Mouse (Mus musculus) 3134 (cell line): ENCODE measurements at regions not wholly inside any gene's neighbourhood (a gene's known extent, or its start where the extent isn't known, plus 50 kb on each side); places are given as distances from the start of the nearest gene placed in this dataset.

Source experiments
- DNase-seq: peaks from one replicate; pipeline ENCODE4 v3.0.0-alpha.2; 2011; ENCODE audit warnings: low spot score; ENCODE audit not compliant: insufficient read length; ENCODE audit errors: extremely low read depth

DNA sequence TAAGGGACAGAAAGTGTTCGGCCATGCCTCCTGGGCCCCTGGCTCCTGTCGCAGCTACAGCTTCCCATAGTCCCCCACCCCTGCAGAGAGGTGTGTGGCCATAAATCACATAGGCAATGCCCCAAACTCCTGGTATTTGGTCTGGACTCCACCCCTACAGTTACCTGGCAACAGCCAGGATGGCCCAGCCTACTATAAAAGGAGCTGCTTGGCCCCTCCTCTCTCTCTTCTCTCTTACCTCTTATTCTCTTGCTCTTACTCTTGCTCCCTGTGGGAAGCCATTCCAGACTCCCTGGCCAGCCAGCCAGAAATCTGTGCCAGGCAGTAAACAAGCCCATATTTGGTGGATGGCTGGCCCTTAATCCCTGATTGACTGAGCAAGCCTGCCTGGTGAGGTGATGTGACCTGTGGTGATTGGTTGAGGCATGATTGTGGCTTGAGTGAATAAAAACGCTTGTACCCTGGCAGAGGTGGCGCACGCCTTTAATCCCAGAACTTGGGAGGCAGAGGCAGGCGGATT lies 56.4 kb upstream of the Nap1l1 start:
- DNase-seq = peak; percentile 13

DNA sequence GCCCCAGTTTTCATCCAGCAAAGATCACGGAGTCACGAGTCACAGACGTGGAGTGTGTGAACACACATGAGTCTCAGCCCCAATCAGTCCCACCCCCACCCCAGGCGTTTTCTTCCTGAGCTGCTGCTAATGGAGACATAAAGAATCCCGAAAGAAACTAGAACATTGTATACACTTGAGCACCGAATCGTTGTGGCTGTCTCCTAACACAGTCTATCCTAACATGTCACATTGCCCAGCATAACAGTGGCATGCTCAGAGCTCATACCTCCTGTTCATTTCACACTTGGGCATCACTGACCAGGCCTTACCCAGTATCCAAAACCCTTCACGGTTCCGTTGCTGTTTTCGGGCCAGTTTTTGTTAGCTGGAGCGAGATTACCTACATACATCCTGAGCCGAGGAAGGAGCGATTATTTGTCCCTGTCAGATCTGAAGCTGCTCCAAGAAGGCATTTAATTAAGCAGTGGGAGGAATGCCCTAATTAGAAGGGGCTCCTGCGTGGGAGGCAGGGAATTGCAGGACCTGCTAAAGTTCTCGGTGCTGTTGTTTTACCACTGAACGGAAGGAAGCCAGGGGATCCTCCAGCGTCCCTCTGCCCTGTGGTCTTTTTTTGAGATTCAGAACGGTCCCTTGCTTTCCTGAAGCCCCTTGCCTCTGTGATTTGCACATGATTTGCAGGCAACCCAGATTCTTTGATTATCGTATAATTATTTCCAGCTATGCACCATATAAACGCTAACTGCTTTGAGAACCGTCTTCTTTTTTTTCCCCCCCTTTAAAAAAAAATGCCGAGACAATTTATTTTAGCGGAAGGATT lies 53.4 kb upstream of the Nap1l1 start:
- no peak for DNase-seq

GRCm38 (mm10) chr10:111420195-111420838 lies 52.7 kb upstream of the Nap1l1 start:
- DNase-seq = no peak

DNA sequence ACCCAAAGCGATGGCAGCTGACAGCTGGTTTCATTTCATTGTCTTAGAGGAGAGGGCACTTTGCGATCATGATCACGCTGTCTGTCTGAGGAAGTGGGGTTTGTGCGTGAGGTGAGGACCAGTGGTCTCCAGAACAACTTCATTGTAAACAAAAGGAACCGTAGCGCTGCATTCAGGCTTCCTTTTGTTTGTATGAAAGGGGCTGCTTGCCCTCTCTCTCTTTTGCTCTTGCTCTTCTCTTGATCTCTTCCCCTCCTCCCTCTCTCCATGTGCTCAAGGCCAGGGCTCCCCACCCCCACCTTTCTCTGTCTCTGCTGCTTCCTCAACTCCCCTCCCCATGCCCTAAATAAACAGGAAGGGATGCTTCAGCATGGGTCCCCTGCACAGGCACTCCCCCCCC lies 51.0 kb upstream of the Nap1l1 start:
- no peak for DNase-seq

DNA sequence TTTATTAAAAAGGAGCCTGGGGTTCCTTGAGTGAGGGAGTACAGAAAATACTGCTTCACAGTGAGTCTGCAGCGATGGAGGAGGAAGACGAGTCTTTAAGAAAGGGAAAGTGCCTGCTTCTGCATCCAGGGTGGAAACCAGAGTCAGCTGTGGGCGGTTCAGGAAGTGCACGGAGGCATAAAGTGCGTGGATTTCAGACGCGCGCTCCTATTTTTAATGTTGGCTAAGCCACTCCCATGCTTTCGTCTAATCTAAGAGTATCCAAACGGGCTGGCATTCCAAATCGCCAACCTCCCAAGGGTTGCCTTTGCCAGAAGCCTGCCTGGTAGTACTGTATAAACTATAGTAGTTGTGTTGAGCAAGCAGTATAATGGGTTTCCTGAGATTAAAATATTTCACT lies 50.4 kb upstream of the Nap1l1 start:
- no peak for DNase-seq
